Mouse (Mus musculus): ENCODE results near the gene Zfp39. TPM values are rescaled to one million over a fixed set of nuclear protein-coding genes. Genes with fewer than 3 reads are reported as not detected.

Zfp39 gene
- polyA plus RNA-seq, 1 experiment: 1.3 TPM

GRCm38 (mm10) chr11:58947798-58948528, 43.9 kb upstream of the Zfp39 start:
- Histone ChIP-seq H3K36me3 (ENCODE audit: control insufficient read depth, insufficient read depth, low read length) (no peaks in the 10 kb centered on the region), H3K4me3 (ENCODE audit: extremely low read depth, insufficient read depth, insufficient read length) (peak overlapping the region; percentile 54; the same call in 1 of the 2 replicates), H3K27ac (ENCODE audit: insufficient read depth, low read length) (peak overlapping the region; percentile 61; the same call in 1 of the 2 replicates), H3K27me3 (ENCODE audit: control insufficient read depth, insufficient read depth, low read length) (no peaks in the 10 kb centered on the region), H3K4me1 (ENCODE audit: control insufficient read depth, insufficient read depth, insufficient read length) (peaks cover 2% of the 10 kb centered on the region; the same call in 1 of the 2 replicates)
- DNase-seq (ENCODE audit: low read depth in 1 of 2, low spot score in 2 of 2): no peak
- 23% methylated on average over 23 of the region's 23 CpGs for WGBS
- no peak for TF ChIP-seq CTCF (IDR thresholded peaks at IDR 0.05; ENCODE audit: extremely low read depth, insufficient read depth, insufficient read length, insufficient replicate concordance)
- TF ChIP-seq POLR2A (IDR thresholded peaks at IDR 0.05; ENCODE audit: low read depth, low read length): no peak

- no peaks in the 10 kb centered on the region for H3K36me3 ChIP-seq (ENCODE audit: control insufficient read depth, insufficient read depth, low read length)
- H3K4me3 ChIP-seq (ENCODE audit: extremely low read depth, insufficient read depth, insufficient read length): no peak overlapping the region
- H3K4me1 ChIP-seq (ENCODE audit: control insufficient read depth, insufficient read depth, insufficient read length): peaks cover 2% of the 10 kb centered on the region; the same call in 1 of the 2 replicates
- no peaks in the 10 kb centered on the region for H3K27me3 ChIP-seq (ENCODE audit: control insufficient read depth, insufficient read depth, low read length)
- TF ChIP-seq CTCF (IDR thresholded peaks at IDR 0.05; ENCODE audit: extremely low read depth, insufficient read depth, insufficient read length, insufficient replicate concordance) (no peak), POLR2A (IDR thresholded peaks at IDR 0.05; ENCODE audit: low read depth, low read length) (no peak)
- H3K27ac ChIP-seq (ENCODE audit: insufficient read depth, low read length): no peak overlapping the region
- WGBS: 84% methylated on average over 3 of the region's 3 CpGs
- DNase-seq (ENCODE audit: low read depth in 1 of 2, low spot score in 2 of 2): no peak
Measured at GRCm38 (mm10) chr11:58947306-58947705, 43.3 kb upstream of the Zfp39 start.

GRCm38 (mm10) chr11:58944136-58944535, 40.1 kb upstream of the Zfp39 start:
- Histone ChIP-seq H3K27ac (ENCODE audit: insufficient read depth, low read length) (no peak overlapping the region), H3K36me3 (ENCODE audit: control insufficient read depth, insufficient read depth, low read length) (no peaks in the 10 kb centered on the region), H3K4me3 (ENCODE audit: extremely low read depth, insufficient read depth, insufficient read length) (no peak overlapping the region), H3K4me1 (ENCODE audit: control insufficient read depth, insufficient read depth, insufficient read length) (peaks cover 2% of the 10 kb centered on the region; the same call in 1 of the 2 replicates), H3K27me3 (ENCODE audit: control insufficient read depth, insufficient read depth, low read length) (no peaks in the 10 kb centered on the region)
- no peak for TF ChIP-seq CTCF (IDR thresholded peaks at IDR 0.05; ENCODE audit: extremely low read depth, insufficient read depth, insufficient read length, insufficient replicate concordance)
- no peak for TF ChIP-seq POLR2A (IDR thresholded peaks at IDR 0.05; ENCODE audit: low read depth, low read length)
- no peak for DNase-seq (ENCODE audit: low read depth in 1 of 2, low spot score in 2 of 2)
- WGBS: 85% methylated on average over 5 of the region's 5 CpGs

- peaks cover 11% of the 10 kb centered on the region for H3K4me1 ChIP-seq (ENCODE audit: control insufficient read depth, insufficient read depth, insufficient read length)
- WGBS: 29% methylated on average over 6 of the region's 6 CpGs
- no peak for DNase-seq (ENCODE audit: low read depth in 1 of 2, low spot score in 2 of 2)
- no peaks in the 10 kb centered on the region for H3K27me3 ChIP-seq (ENCODE audit: control insufficient read depth, insufficient read depth, low read length)
- H3K4me3 ChIP-seq (ENCODE audit: extremely low read depth, insufficient read depth, insufficient read length): peak overlapping the region; percentile 72; the same call in 1 of the 2 replicates
- peaks cover 10% of the 10 kb centered on the region for H3K36me3 ChIP-seq (ENCODE audit: control insufficient read depth, insufficient read depth, low read length)
- TF ChIP-seq CTCF (IDR thresholded peaks at IDR 0.05; ENCODE audit: extremely low read depth, insufficient read depth, insufficient read length, insufficient replicate concordance) (no peak), POLR2A (IDR thresholded peaks at IDR 0.05; ENCODE audit: low read depth, low read length) (no peak)
- no peak overlapping the region for H3K27ac ChIP-seq (ENCODE audit: insufficient read depth, low read length)
Measured at GRCm38 (mm10) chr11:58939088-58939439, 35.0 kb upstream of the Zfp39 start.

GRCm38 (mm10) chr11:58938322-58939087, 34.5 kb upstream of the Zfp39 start, which contains the start of gene Rnf187:
Rnf187 (minus strand) TSS chr11:58938916.
- peaks cover 11% of the 10 kb centered on the region for H3K4me1 ChIP-seq (ENCODE audit: control insufficient read depth, insufficient read depth, insufficient read length)
- under 1% methylated on average over 92 of the region's 95 CpGs for WGBS
- H3K4me3 ChIP-seq (ENCODE audit: extremely low read depth, insufficient read depth, insufficient read length): peak within 1 kb of the TSS; percentile 72
- DNase-seq (ENCODE audit: low read depth in 1 of 2, low spot score in 2 of 2): peak; percentile 77 to 89
- TF ChIP-seq POLR2A (IDR thresholded peaks at IDR 0.05; ENCODE audit: low read depth, low read length) (peak; percentile 80), CTCF (IDR thresholded peaks at IDR 0.05; ENCODE audit: extremely low read depth, insufficient read depth, insufficient read length, insufficient replicate concordance) (no peak)
- H3K36me3 ChIP-seq (ENCODE audit: control insufficient read depth, insufficient read depth, low read length): peaks cover 15% of the 10 kb centered on the region
- H3K27ac ChIP-seq (ENCODE audit: insufficient read depth, low read length): peak within 1 kb of the TSS; percentile 88
- H3K27me3 ChIP-seq (ENCODE audit: control insufficient read depth, insufficient read depth, low read length): no peaks in the 10 kb centered on the region

- no peak for TF ChIP-seq POLR2A (IDR thresholded peaks at IDR 0.05; ENCODE audit: low read depth, low read length)
- TF ChIP-seq CTCF (IDR thresholded peaks at IDR 0.05; ENCODE audit: extremely low read depth, insufficient read depth, insufficient read length, insufficient replicate concordance): no peak
- DNase-seq (ENCODE audit: low read depth in 1 of 2, low spot score in 2 of 2): no peak
- H3K4me1 ChIP-seq (ENCODE audit: control insufficient read depth, insufficient read depth, insufficient read length): peaks cover 11% of the 10 kb centered on the region
- WGBS: 4% methylated on average over 13 of the region's 13 CpGs
- H3K27me3 ChIP-seq (ENCODE audit: control insufficient read depth, insufficient read depth, low read length): no peaks in the 10 kb centered on the region
- H3K36me3 ChIP-seq (ENCODE audit: control insufficient read depth, insufficient read depth, low read length): peaks cover 18% of the 10 kb centered on the region
- peak overlapping the region; percentile 72 for H3K4me3 ChIP-seq (ENCODE audit: extremely low read depth, insufficient read depth, insufficient read length)
- H3K27ac ChIP-seq (ENCODE audit: insufficient read depth, low read length): peak overlapping the region; percentile 88; the same call in 1 of the 2 replicates
Measured at GRCm38 (mm10) chr11:58937909-58938308, 33.9 kb upstream of the Zfp39 start.
